Mouse (Mus musculus) small intestine, adult 2 months (tissue): ENCODE data around the gene Mlf1.

Source experiments
- CTCF ChIP-seq: fragments of 200-500 bp; IDR thresholded peaks from 2 replicates; pipeline ENCODE4 v1.5.1; 2012; ENCODE audit warnings: low read depth, mild to moderate bottlenecking, control low read depth, inconsistent platforms, low read length, moderate library complexity, mixed read lengths; ENCODE audit not compliant: insufficient replicate concordance, insufficient read length; ENCODE audit errors: extremely low read depth
- POLR2A ChIP-seq: fragments of 200-500 bp; IDR thresholded peaks from 2 replicates; pipeline ENCODE4 v1.6.1; 2012; ENCODE audit warnings: low read depth, mild to moderate bottlenecking, control low read depth, inconsistent platforms, low read length, moderate library complexity

GRCm38 (mm10) chr3:67375063-67375462 lies 1.2 kb downstream of the Mlf1 start, which contains the start of gene Gm17402:
- TF ChIP-seq CTCF = no peak
- TF ChIP-seq POLR2A = no peak
